Mouse (Mus musculus): Measurements from ENCODE around the gene Hexb. TPM values are rescaled to one million over a fixed set of nuclear protein-coding genes. Genes with fewer than 3 reads are reported as not detected.

Hexb gene
- total and polyA plus RNA-seq, 3 experiments: 12.7 to 15.4 TPM; not detected in 1

- no peaks in the 10 kb centered on the region for H3K79me2 ChIP-seq (ENCODE audit: control insufficient read depth, insufficient read depth, low read length, poor library complexity)
- H3K4me1 ChIP-seq (ENCODE audit: control insufficient read depth in 1 of 2, insufficient read depth in 2 of 2, low read length in 2 of 2): no peaks in the 10 kb centered on the region
- peaks cover 0 to 1% of the 10 kb centered on the region in 2 experiments; a peak in 1 of 4 replicates for H3K27me3 ChIP-seq (ENCODE audit: control insufficient read depth in 1 of 2, insufficient read depth in 2 of 2, low read length in 2 of 2)
- H3K9ac ChIP-seq (ENCODE audit: control insufficient read depth, low read depth, low read length, poor library complexity, severe bottlenecking): no peak overlapping the region
- H3K9me3 ChIP-seq (replicated peaks; ENCODE audit: insufficient read depth, low read length): no peaks in the 10 kb centered on the region
- TF ChIP-seq MEF2A (IDR thresholded peaks at IDR 0.05; ENCODE audit: extremely low read depth, insufficient replicate concordance, low read depth, low read length, poor library complexity, severe bottlenecking) (no peak), MYB (IDR thresholded peaks at IDR 0.05; ENCODE audit: low read depth, low read length) (no peak), NRF1 (IDR thresholded peaks at IDR 0.05; ENCODE audit: insufficient read depth, low read depth, low read length, poor library complexity, severe bottlenecking) (no peak), MXI1 (IDR thresholded peaks at IDR 0.05; ENCODE audit: low read depth, low read length) (no peak), E2F4 (IDR thresholded peaks at IDR 0.05; ENCODE audit: borderline replicate concordance, low read depth, low read length) (no peak), CHD2 (IDR thresholded peaks at IDR 0.05; ENCODE audit: low read length) (no peak), KAT2A (conservative IDR thresholded peaks at IDR 0.05; ENCODE audit: low read depth, low read length) (no peak), MYC (IDR thresholded peaks at IDR 0.05; ENCODE audit: low read depth, low read length) (no peak), GABPA (IDR thresholded peaks at IDR 0.05; ENCODE audit: low read depth, low read length) (no peak), JUND (IDR thresholded peaks at IDR 0.05; ENCODE audit: low read depth, low read length) (no peak), MAFK (IDR thresholded peaks at IDR 0.05; ENCODE audit: borderline replicate concordance, low read depth, low read length) (no peak), BHLHE40 (IDR thresholded peaks at IDR 0.05; ENCODE audit: borderline replicate concordance, low read depth, low read length) (no peak), SIN3A (IDR thresholded peaks at IDR 0.05; ENCODE audit: low read length) (no peak), EP300 (IDR thresholded peaks at IDR 0.05; ENCODE audit: low read depth in 1 of 2, low read length in 2 of 2) (no peak), ZMIZ1 (IDR thresholded peaks at IDR 0.05; ENCODE audit: low read depth, low read length) (no peak), NELFE (IDR thresholded peaks at IDR 0.05; ENCODE audit: low read depth, low read length) (no peak), MAZ (IDR thresholded peaks at IDR 0.05; ENCODE audit: low read depth, low read length) (no peak), ZNF384 (IDR thresholded peaks at IDR 0.05; ENCODE audit: low read depth, low read length) (no peak), ETS1 (IDR thresholded peaks at IDR 0.05; ENCODE audit: low read depth, low read length) (no peak)
- no peak overlapping the region for H3K27ac ChIP-seq (ENCODE audit: control insufficient read depth, low read depth, low read length)
- H3K4me3 ChIP-seq (ENCODE audit: control insufficient read depth in 1 of 2, insufficient read depth in 1 of 2, low read depth in 2 of 2, low read length in 2 of 2): no peak overlapping the region
- no peak for DNase-seq (ENCODE audit: low read depth, low spot score)
- H3K36me3 ChIP-seq (ENCODE audit: control insufficient read depth in 1 of 2, insufficient read depth in 2 of 2, low read length in 2 of 2): no peaks in the 10 kb centered on the region
Measured at GRCm38 (mm10) chr13:97225130-97225529, 27.0 kb upstream of the Hexb start.

- peaks cover 0 to 1% of the 10 kb centered on the region in 2 experiments; a peak in 1 of 4 replicates for H3K27me3 ChIP-seq (ENCODE audit: control insufficient read depth in 1 of 2, insufficient read depth in 2 of 2, low read length in 2 of 2)
- no peak overlapping the region for H3K27ac ChIP-seq (ENCODE audit: control insufficient read depth, low read depth, low read length)
- no peak for DNase-seq (ENCODE audit: low read depth, low spot score)
- H3K4me1 ChIP-seq (ENCODE audit: control insufficient read depth in 1 of 2, insufficient read depth in 2 of 2, low read length in 2 of 2): no peaks in the 10 kb centered on the region
- TF ChIP-seq RCOR1 (IDR thresholded peaks at IDR 0.05; ENCODE audit: low read depth, low read length) (no peak), USF1 (IDR thresholded peaks at IDR 0.05; ENCODE audit: low read depth, low read length) (no peak), KAT2A (conservative IDR thresholded peaks at IDR 0.05; ENCODE audit: low read depth, low read length) (no peak), MYC (IDR thresholded peaks at IDR 0.05; ENCODE audit: low read depth, low read length) (no peak), TBP (IDR thresholded peaks at IDR 0.05; ENCODE audit: low read depth, low read length) (no peak), BHLHE40 (IDR thresholded peaks at IDR 0.05; ENCODE audit: borderline replicate concordance, low read depth, low read length) (no peak), MAFK (IDR thresholded peaks at IDR 0.05; ENCODE audit: borderline replicate concordance, low read depth, low read length) (no peak), CHD1 (IDR thresholded peaks at IDR 0.05; ENCODE audit: low read depth, low read length) (no peak), POLR2AphosphoS2 (IDR thresholded peaks at IDR 0.05; ENCODE audit: low read length) (no peak), ELF1 (IDR thresholded peaks at IDR 0.05; ENCODE audit: low read depth, low read length) (no peak)
- H3K79me2 ChIP-seq (ENCODE audit: control insufficient read depth, insufficient read depth, low read length, poor library complexity): no peaks in the 10 kb centered on the region
- H3K4me3 ChIP-seq (ENCODE audit: control insufficient read depth in 1 of 2, insufficient read depth in 1 of 2, low read depth in 2 of 2, low read length in 2 of 2): no peak overlapping the region
- H3K9ac ChIP-seq (ENCODE audit: control insufficient read depth, low read depth, low read length, poor library complexity, severe bottlenecking): no peak overlapping the region
- H3K9me3 ChIP-seq (replicated peaks; ENCODE audit: insufficient read depth, low read length): no peaks in the 10 kb centered on the region
- H3K36me3 ChIP-seq (ENCODE audit: control insufficient read depth in 1 of 2, insufficient read depth in 2 of 2, low read length in 2 of 2): no peaks in the 10 kb centered on the region
Measured at GRCm38 (mm10) chr13:97224341-97224982, 26.3 kb upstream of the Hexb start.

Data from MEL (cell line).